Mouse (Mus musculus) embryonic fibroblast, embryonic 13.5 days (primary cell): ENCODE data around the gene Cad.

Experiments used
- CTCF ChIP-seq: IDR thresholded peaks from 2 replicates; pipeline ENCODE4 v1.5.1; 2011; ENCODE audit warnings: mild to moderate bottlenecking, control low read depth, low read length, moderate library complexity, borderline replicate concordance; ENCODE audit not compliant: insufficient read depth
- POLR2A ChIP-seq: IDR thresholded peaks from 2 replicates; pipeline ENCODE4 v1.6.1; 2011; ENCODE audit warnings: low read depth, mild to moderate bottlenecking, control low read depth, low read length, moderate library complexity

DNA sequence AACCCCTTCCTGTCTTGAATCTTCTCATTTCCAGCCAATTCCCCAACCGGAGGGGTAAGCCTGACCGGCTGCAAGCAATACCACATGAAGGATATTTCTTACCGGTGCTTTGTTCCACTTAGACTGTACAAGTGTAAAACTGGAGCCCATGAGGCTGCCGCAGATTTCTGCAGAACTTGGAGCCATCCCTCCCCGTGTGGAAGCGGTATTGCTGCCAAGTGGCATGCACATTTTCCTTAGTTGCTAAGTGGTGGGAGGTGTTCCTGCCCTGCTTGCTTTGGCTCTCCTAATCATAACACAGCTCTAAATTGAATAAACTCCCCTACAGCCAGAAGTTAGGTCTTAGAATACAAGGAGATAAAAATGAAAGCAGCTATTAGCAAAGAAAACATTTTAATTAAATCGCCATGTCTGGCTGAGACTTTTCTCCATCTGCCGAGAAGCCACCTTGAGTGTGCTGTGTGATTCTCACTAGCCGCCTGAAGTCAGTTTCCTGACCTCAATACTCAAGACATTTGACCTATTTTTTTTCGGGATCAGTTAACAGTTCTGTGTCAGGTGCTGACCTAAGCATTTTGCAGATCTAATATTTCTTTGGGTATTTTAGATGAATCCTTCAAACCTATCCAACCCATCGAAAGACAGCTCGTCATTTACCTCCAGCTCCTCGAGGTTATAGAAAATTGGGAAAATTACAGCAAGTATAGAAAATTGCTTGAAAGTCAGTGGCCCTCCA lies 25.6 kb downstream of the Cad start:
- no peak for TF ChIP-seq CTCF
- no peak for TF ChIP-seq POLR2A
